Mouse (Mus musculus) ES-E14 (cell line): ENCODE results near the gene Unc93b1. TPM values are rescaled to one million over a fixed set of nuclear protein-coding genes. Genes with fewer than 3 reads are reported as not detected.

Experiments used
- DNase-seq: peaks from one replicate; pipeline ENCODE4 v3.0.0-alpha.2; 2013; ENCODE audit warnings: low read depth, low spot score
- H3K27ac ChIP-seq: 2 replicates; pipeline ENCODE4 v1.5.1; 2012; ENCODE audit warnings: low read depth, mild to moderate bottlenecking, low read length, moderate library complexity, mixed read lengths; ENCODE audit not compliant: poor library complexity, insufficient read depth, severe bottlenecking
- H3K36me3 ChIP-seq: 2 replicates; pipeline ENCODE4 v1.6.1; 2012; ENCODE audit warnings: mild to moderate bottlenecking, low read length, moderate library complexity, mixed read lengths; ENCODE audit not compliant: control insufficient read depth, poor library complexity, insufficient read depth, severe bottlenecking
- H3K4me1 ChIP-seq, 2 experiments: fragments of 150-350 bp in 1 of 2; sonication (generic) in 1 of 2; 2 replicates each; pipeline ENCODE4 v1.6.1; 2012; ENCODE audit warnings: low read length in 2 of 2, mild to moderate bottlenecking in 1 of 2, mixed read lengths in 1 of 2; ENCODE audit not compliant: control insufficient read depth in 2 of 2, insufficient read depth in 2 of 2, poor library complexity in 1 of 2
- H3K4me3 ChIP-seq, 2 experiments: fragments of 150-350 bp in 1 of 2; sonication (generic) in 1 of 2; 2 replicates each; pipeline ENCODE4 v1.5.1; 2012; ENCODE audit warnings: low read length in 2 of 2, low read depth in 1 of 2, mild to moderate bottlenecking in 1 of 2, mixed read lengths in 1 of 2; ENCODE audit not compliant: insufficient read depth in 1 of 2, poor library complexity in 1 of 2, severe bottlenecking in 1 of 2
- H3K9ac ChIP-seq: 2 replicates; pipeline ENCODE4 v1.6.1; 2012; ENCODE audit warnings: low read depth, mild to moderate bottlenecking, low read length, mixed read lengths; ENCODE audit not compliant: poor library complexity, insufficient read depth, severe bottlenecking
- H3K9me3 ChIP-seq: fragments of 150-350 bp; sonication (generic); 2 replicates; pipeline ENCODE4 v1.6.1; 2012; ENCODE audit warnings: low read depth, mild to moderate bottlenecking, low read length; ENCODE audit not compliant: control insufficient read depth, insufficient read depth
- CHD2 ChIP-seq: IDR thresholded peaks from 2 replicates; pipeline ENCODE4 v1.6.1; 2014; ENCODE audit warnings: mild to moderate bottlenecking, low read depth, low read length, inconsistent platforms
- HCFC1 ChIP-seq: IDR thresholded peaks from 2 replicates; pipeline ENCODE4 v1.6.1; 2012; ENCODE audit warnings: low read length, inconsistent platforms, borderline replicate concordance; ENCODE audit not compliant: insufficient read depth
- MAFK ChIP-seq: IDR thresholded peaks from 2 replicates; pipeline ENCODE4 v1.6.1; 2014; ENCODE audit warnings: mild to moderate bottlenecking, low read depth, low read length, inconsistent platforms; ENCODE audit not compliant: insufficient read depth
- ZC3H11A ChIP-seq: IDR thresholded peaks from 2 replicates; pipeline ENCODE4 v1.6.1; 2012; ENCODE audit warnings: low read depth, mild to moderate bottlenecking, inconsistent platforms, low read length, borderline replicate concordance
- ZNF384 ChIP-seq: IDR thresholded peaks from 2 replicates; pipeline ENCODE4 v1.6.1; 2012; ENCODE audit warnings: low read depth, low read length, inconsistent platforms
- in situ Hi-C, 2 experiments: fragments of 600-800 bp; cut with MboI; formaldehyde crosslinking; loops; one replicate each; pipeline ENCODE4 v1.15.1; 2025; ENCODE audit warnings: low sequenced_read_pairs in 2 of 2, inconsistent platforms in 1 of 2; ENCODE audit not compliant: unreplicated experiment in 2 of 2
- total RNA-seq: library from RNA; depleted of rRNA; stranded (reverse); fragments of 300-350 nt; gene quantifications from 2 replicates; pipeline ENCODE4 v1.2.3, GENCODE M21; 2012; rRNA removed

Gene Unc93b1
- total RNA-seq, 1 experiment: 3.9 TPM

DNA sequence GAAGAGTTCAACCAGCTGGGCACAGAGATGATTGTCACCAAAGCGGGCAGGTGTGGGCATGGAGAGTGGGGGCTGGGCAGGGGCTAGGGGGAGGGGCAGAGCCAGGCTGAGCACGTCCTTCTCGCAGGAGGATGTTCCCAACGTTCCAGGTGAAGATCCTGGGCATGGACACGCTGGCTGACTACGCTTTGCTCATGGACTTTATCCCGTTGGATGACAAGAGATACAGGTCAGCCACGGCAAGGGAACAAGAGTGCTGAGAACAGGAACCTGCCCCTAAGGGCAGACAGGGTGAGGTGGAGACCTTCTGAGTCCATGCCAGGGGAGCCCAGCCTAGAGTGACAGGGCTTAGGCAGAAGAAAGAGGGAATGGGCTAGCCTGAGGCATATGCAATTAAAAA is 61.8 kb downstream of the Unc93b1 start:
- Histone ChIP-seq H3K4me1 (peaks cover 0 to 5% of the 10 kb centered on the region in 2 experiments; a peak in 2 of 4 replicates), H3K27ac (no peak overlapping the region), H3K9me3 (no peaks in the 10 kb centered on the region), H3K9ac (no peak overlapping the region), H3K4me3 (no peak overlapping the region), H3K36me3 (no peaks in the 10 kb centered on the region; the same call in 1 of the 2 replicates)
- no peak for DNase-seq
- TF ChIP-seq HCFC1 (no peak), ZNF384 (no peak), ZC3H11A (no peak), CHD2 (no peak), MAFK (no peak)
- in situ Hi-C loops: no loop called here

DNA sequence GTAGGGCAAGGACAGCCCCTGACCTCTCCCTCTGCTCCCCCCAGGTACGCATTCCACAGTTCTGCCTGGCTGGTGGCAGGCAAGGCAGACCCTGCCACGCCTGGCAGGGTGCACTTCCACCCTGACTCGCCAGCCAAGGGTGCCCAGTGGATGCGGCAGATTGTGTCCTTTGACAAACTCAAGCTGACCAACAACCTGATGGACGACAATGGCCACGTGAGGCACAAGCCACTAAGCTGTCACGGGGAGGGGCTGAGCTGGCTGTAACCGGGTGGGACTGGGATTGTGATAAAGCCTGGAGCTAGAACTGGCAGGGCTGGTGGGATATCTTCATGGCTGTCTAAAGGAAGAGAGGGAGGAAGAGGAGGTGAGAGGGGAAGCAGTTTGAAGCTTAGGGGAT is 62.2 kb downstream of the Unc93b1 start:
- no peak overlapping the region for H3K9ac ChIP-seq
- no peaks in the 10 kb centered on the region; the same call in 1 of the 2 replicates for H3K36me3 ChIP-seq
- H3K4me1 ChIP-seq: peaks cover 0 to 5% of the 10 kb centered on the region in 2 experiments; a peak in 2 of 4 replicates
- H3K9me3 ChIP-seq: no peaks in the 10 kb centered on the region
- TF ChIP-seq HCFC1: no peak
- TF ChIP-seq ZC3H11A: no peak
- TF ChIP-seq MAFK: no peak
- no peak for TF ChIP-seq ZNF384
- no peak for TF ChIP-seq CHD2
- H3K27ac ChIP-seq: no peak overlapping the region
- in situ Hi-C loops: no loop called here
- H3K4me3 ChIP-seq: no peak overlapping the region
- no peak for DNase-seq

DNA sequence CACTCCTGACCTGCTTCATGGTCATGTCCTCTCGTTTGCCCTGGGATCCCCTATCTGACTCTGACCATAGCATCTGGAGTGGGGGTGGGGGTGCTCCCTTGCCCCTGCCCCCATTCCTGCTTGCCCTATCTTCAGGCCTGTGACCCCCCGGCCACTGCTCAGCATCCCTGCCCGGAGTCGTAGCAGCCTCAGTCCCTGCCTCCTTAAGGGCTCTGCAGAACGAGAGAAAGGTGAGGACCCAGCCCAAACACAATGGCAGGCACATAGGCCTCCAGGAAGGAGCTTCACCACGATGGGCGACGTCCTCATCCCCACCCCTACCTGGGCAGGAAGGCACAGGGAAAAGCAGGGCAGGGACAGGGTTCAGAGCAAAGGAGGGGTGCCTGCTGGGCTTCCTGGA is 63.3 kb downstream of the Unc93b1 start:
- H3K4me3 ChIP-seq: no peak overlapping the region
- TF ChIP-seq HCFC1 (no peak), MAFK (no peak), ZNF384 (no peak), CHD2 (no peak), ZC3H11A (no peak)
- peaks cover 0 to 10% of the 10 kb centered on the region in 2 experiments; a peak in 2 of 4 replicates for H3K4me1 ChIP-seq
- no peak overlapping the region for H3K9ac ChIP-seq
- no peak for DNase-seq
- in situ Hi-C loops: no loop called here
- H3K36me3 ChIP-seq: no peaks in the 10 kb centered on the region; the same call in 1 of the 2 replicates
- H3K9me3 ChIP-seq: no peaks in the 10 kb centered on the region
- no peak overlapping the region for H3K27ac ChIP-seq

Other genes with a start within 250 kb of the Unc93b1 start
- gene Lrp5, start 248.6 kb upstream of the Unc93b1 start, total RNA-seq: 46.1 and 97.3 TPM in 2 replicates
- gene 1810055G02Rik, start 226.9 kb upstream of the Unc93b1 start, total RNA-seq: 31.4 and 39.6 TPM in 2 replicates
- 25.9 and 27.2 TPM in 2 replicates for gene Kmt5b, start 167.8 kb upstream of the Unc93b1 start, total RNA-seq
- 79.6 and 86.1 TPM in 2 replicates for gene Chka, start 83.4 kb upstream of the Unc93b1 start, total RNA-seq
- gene Tcirg1, start 28.1 kb upstream of the Unc93b1 start, total RNA-seq: 55.2 and 75.8 TPM in 2 replicates
- 134 and 135 TPM in 2 replicates for gene Ndufs8, start 22.4 kb upstream of the Unc93b1 start, total RNA-seq
- gene Aldh3b1, start 5.4 kb upstream of the Unc93b1 start, total RNA-seq: 0.76 and 1.4 TPM in 2 replicates
- gene Aldh3b3, start 23.5 kb downstream of the Unc93b1 start, total RNA-seq: not detected in 2 replicates
- 0.21 and 0.62 TPM in 2 replicates for gene Aldh3b2, start 37.1 kb downstream of the Unc93b1 start, total RNA-seq
- gene Acy3, start 51.4 kb downstream of the Unc93b1 start, total RNA-seq: 2.1 and 2.4 TPM in 2 replicates
- gene Tbx10, start 57.6 kb downstream of the Unc93b1 start, total RNA-seq: not detected in 2 replicates
- gene Nudt8, start 65.4 kb downstream of the Unc93b1 start, total RNA-seq: 22.4 and 27.2 TPM in 2 replicates
- gene Gm49405, start 65.4 kb downstream of the Unc93b1 start, total RNA-seq: 1.9 and 4.0 TPM in 2 replicates
- 4.6 and 12.0 TPM in 2 replicates for gene Doc2g, start 68.1 kb downstream of the Unc93b1 start, total RNA-seq
- 182 and 219 TPM in 2 replicates for gene Ndufv1, start 77.6 kb downstream of the Unc93b1 start, total RNA-seq
- 121 and 146 TPM in 2 replicates for gene Gstp1, start 102.8 kb downstream of the Unc93b1 start, total RNA-seq
- gene Gstp2, start 110.8 kb downstream of the Unc93b1 start, total RNA-seq: 67.4 and 138 TPM in 2 replicates
- 3.4 and 3.9 TPM in 2 replicates for gene Gstp3, start 124.4 kb downstream of the Unc93b1 start, total RNA-seq
- not detected in 2 replicates for gene Cabp2, start 146.4 kb downstream of the Unc93b1 start, total RNA-seq
- gene Cdk2ap2, start 162.0 kb downstream of the Unc93b1 start, total RNA-seq: 39.6 and 42.7 TPM in 2 replicates
- gene Pitpnm1, start 164.8 kb downstream of the Unc93b1 start, total RNA-seq: 10.5 and 17.2 TPM in 2 replicates
- 26.9 and 27.9 TPM in 2 replicates for gene Aip, start 190.7 kb downstream of the Unc93b1 start, total RNA-seq
- gene Gpr152, start 204.6 kb downstream of the Unc93b1 start, total RNA-seq: 0.13 and 0.26 TPM in 2 replicates
- gene Cabp4, start 208.8 kb downstream of the Unc93b1 start, total RNA-seq: 1.3 and 1.8 TPM in 2 replicates
- gene Coro1b, start 213.4 kb downstream of the Unc93b1 start, total RNA-seq: 73.8 and 85.3 TPM in 2 replicates
- gene Ptprcap, start 218.4 kb downstream of the Unc93b1 start, total RNA-seq: 9.5 and 15.1 TPM in 2 replicates
- gene Rps6kb2, start 228.2 kb downstream of the Unc93b1 start, total RNA-seq: 19.7 and 26.6 TPM in 2 replicates
- gene Carns1, start 240.3 kb downstream of the Unc93b1 start, total RNA-seq: 2.3 and 3.3 TPM in 2 replicates